Mouse (Mus musculus) myocyte (in vitro differentiated cells): ENCODE data around the gene Slc20a1.

Experiments used
- MAX ChIP-seq: IDR thresholded peaks from one replicate; pipeline ENCODE4 v1.6.1; 2011; ENCODE audit warnings: low read depth, mild to moderate bottlenecking, control low read depth
- POLR2A ChIP-seq: IDR thresholded peaks from one replicate; pipeline ENCODE4 v1.6.1; 2011; ENCODE audit warnings: low read depth, mild to moderate bottlenecking, control low read depth, moderate library complexity; ENCODE audit not compliant: insufficient read length
- USF1 ChIP-seq: IDR thresholded peaks from one replicate; pipeline ENCODE4 v1.6.1; 2011; ENCODE audit warnings: low read depth, mild to moderate bottlenecking, control low read depth, moderate library complexity

DNA sequence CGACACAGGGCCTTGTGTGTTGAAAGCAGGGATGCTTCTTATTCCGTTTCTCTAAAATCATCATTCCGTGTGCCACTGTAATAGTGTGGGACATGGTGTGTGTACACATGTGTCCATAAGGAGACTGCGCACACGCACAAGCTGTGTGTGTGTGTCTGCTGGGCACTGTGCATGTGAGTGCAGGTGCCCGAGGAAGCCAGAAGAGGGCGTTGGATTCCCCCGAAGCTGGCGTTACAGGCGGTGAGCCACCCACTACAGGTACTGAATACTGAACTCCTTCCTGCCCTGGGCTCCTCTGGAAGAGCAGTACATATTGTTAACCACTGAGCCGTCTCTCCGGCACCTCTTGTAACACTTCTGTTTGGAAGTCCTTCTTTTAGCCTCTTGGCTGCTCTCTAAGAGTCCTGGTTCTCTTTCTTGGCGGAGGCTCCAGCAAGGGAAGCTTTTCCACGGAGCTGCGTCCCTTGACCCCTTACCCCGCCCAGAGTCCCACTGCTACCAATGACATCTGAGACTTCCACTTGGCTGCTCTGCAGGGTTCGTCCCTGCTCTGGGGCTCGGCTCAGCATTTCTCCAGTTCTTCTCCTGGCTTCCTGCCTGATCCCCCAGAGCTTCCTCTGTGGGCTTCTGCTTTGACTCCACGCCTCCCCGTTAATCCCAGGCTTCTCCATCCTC, 46.0 kb downstream of the Slc20a1 start:
- TF ChIP-seq USF1 (no peak), MAX (no peak), POLR2A (no peak)
